Mouse (Mus musculus) megakaryocyte, embryonic 14.5 days (primary cell): ENCODE results near the gene Foxb1.

Experiments used
- FLI1 ChIP-seq: IDR thresholded peaks from 2 replicates; pipeline ENCODE4 v1.6.1; 2012; ENCODE audit warnings: low read length, inconsistent platforms, mixed read lengths
- GATA1 ChIP-seq: IDR thresholded peaks from 3 replicates; pipeline ENCODE4 v1.6.1; 2012; ENCODE audit warnings: mixed read lengths, low read length, inconsistent platforms, borderline replicate concordance

- no peak for TF ChIP-seq GATA1
- no peak for TF ChIP-seq FLI1
These were observed 44.4 kb downstream of the Foxb1 start for GRCm38 (mm10) chr9:69716364-69716763.
